Mouse (Mus musculus): ENCODE data around the gene Col16a1. TPM values are rescaled to one million over a fixed set of nuclear protein-coding genes. Genes with fewer than 3 reads are reported as not detected.
A peak's percentile ranks its signal among the peaks of the same experiment; 100 is the strongest.

Col16a1 gene
- polyA plus RNA-seq, 1 experiment from 2014 or later, result 2.3 TPM

GRCm38 (mm10) chr4:130022952-130023351 lies 24.7 kb upstream of the Col16a1 start:
- Histone ChIP-seq H3K4me3 (ENCODE audit: low read depth, low read length) (no peak overlapping the region), H3K27me3 (ENCODE audit: insufficient read depth, low read length) (0 out of 2 replicates have a peak, but pooled peaks cover 4% of the 10 kb centered on the region), H3K4me1 (ENCODE audit: insufficient read depth) (no peaks in the 10 kb centered on the region), H3K27ac (ENCODE audit: low read depth) (no peak overlapping the region), H3K9ac (replicated peaks) (no peak overlapping the region), H3K36me3 (replicated peaks; ENCODE audit: insufficient read depth, low read length) (no peaks in the 10 kb centered on the region), H3K9me3 (ENCODE audit: low read length) (no peaks in the 10 kb centered on the region), H3K4me2 (ENCODE audit: low read depth, low read length) (no peak overlapping the region)
- DNase-seq (no peak), ATAC-seq (no peak)
- 66% methylated on average over 8 of the region's 8 CpGs for WGBS (ENCODE audit: insufficient replicate concordance)
- TF ChIP-seq EP300 (IDR thresholded peaks at IDR 0.05; ENCODE audit: low read depth) (no peak), CTCF (IDR thresholded peaks at IDR 0.05; ENCODE audit: low read depth) (no peak)

- ATAC-seq, result no peak
- no peak for TF ChIP-seq EP300 (IDR thresholded peaks at IDR 0.05; ENCODE audit: low read depth)
- no peak for TF ChIP-seq CTCF (IDR thresholded peaks at IDR 0.05; ENCODE audit: low read depth)
- DNase-seq, result no peak
- WGBS (ENCODE audit: insufficient replicate concordance), result 62% methylated on average over 10 of the region's 10 CpGs
- Histone ChIP-seq H3K4me2 (ENCODE audit: low read depth, low read length) (no peak overlapping the region), H3K9ac (replicated peaks) (no peak overlapping the region), H3K9me3 (ENCODE audit: low read length) (no peaks in the 10 kb centered on the region), H3K27me3 (ENCODE audit: insufficient read depth, low read length) (0 out of 2 replicates have a peak, but pooled peaks cover 4% of the 10 kb centered on the region), H3K27ac (ENCODE audit: low read depth) (no peak overlapping the region), H3K4me1 (ENCODE audit: insufficient read depth) (no peaks in the 10 kb centered on the region), H3K36me3 (replicated peaks; ENCODE audit: insufficient read depth, low read length) (no peaks in the 10 kb centered on the region), H3K4me3 (ENCODE audit: low read depth, low read length) (no peak overlapping the region)
Measured at GRCm38 (mm10) chr4:130023511-130024231, 24.0 kb upstream of the Col16a1 start.

GRCm38 (mm10) chr4:130025544-130025943 lies 22.1 kb upstream of the Col16a1 start:
- WGBS (ENCODE audit: insufficient replicate concordance), result 42% methylated on average over 8 of the region's 8 CpGs
- no peak overlapping the region for H3K9ac ChIP-seq (replicated peaks)
- no peaks in the 10 kb centered on the region for H3K4me1 ChIP-seq (ENCODE audit: insufficient read depth)
- H3K36me3 ChIP-seq (replicated peaks; ENCODE audit: insufficient read depth, low read length), result no peaks in the 10 kb centered on the region
- 0 out of 2 replicates have a peak, but pooled peaks cover 4% of the 10 kb centered on the region for H3K27me3 ChIP-seq (ENCODE audit: insufficient read depth, low read length)
- no peak overlapping the region for H3K4me3 ChIP-seq (ENCODE audit: low read depth, low read length)
- TF ChIP-seq CTCF (IDR thresholded peaks at IDR 0.05; ENCODE audit: low read depth), result no peak
- TF ChIP-seq EP300 (IDR thresholded peaks at IDR 0.05; ENCODE audit: low read depth), result no peak
- ATAC-seq (no peak), DNase-seq (no peak)
- no peak overlapping the region for H3K4me2 ChIP-seq (ENCODE audit: low read depth, low read length)
- no peaks in the 10 kb centered on the region for H3K9me3 ChIP-seq (ENCODE audit: low read length)
- H3K27ac ChIP-seq (ENCODE audit: low read depth), result no peak overlapping the region

DNA sequence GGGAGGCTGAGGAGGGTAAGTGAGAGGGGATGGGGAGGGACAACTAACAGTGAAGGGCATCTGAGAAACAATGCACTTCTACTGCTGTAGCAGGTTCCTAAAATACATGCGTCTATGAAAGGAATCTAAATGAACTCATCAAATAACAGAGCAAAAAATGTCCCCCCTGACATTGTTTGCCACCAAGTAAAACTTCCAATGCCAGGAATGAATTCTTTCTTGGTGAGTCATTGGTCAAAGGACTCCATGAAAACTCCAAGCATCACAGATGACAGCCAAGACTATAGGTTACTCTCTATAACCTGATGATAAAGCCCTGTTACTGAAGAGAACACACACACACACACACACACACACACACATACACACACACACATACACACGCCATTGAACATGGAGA lies 16.5 kb upstream of the Col16a1 start:
- Histone ChIP-seq H3K9me3 (ENCODE audit: low read length) (no peaks in the 10 kb centered on the region), H3K36me3 (replicated peaks; ENCODE audit: insufficient read depth, low read length) (no peaks in the 10 kb centered on the region), H3K4me3 (ENCODE audit: low read depth, low read length) (no peak overlapping the region), H3K4me1 (ENCODE audit: insufficient read depth) (no peaks in the 10 kb centered on the region), H3K4me2 (ENCODE audit: low read depth, low read length) (no peak overlapping the region), H3K27me3 (ENCODE audit: insufficient read depth, low read length) (peaks cover 13% of the 10 kb centered on the region), H3K27ac (ENCODE audit: low read depth) (no peak overlapping the region), H3K9ac (replicated peaks) (no peak overlapping the region)
- WGBS (ENCODE audit: insufficient replicate concordance), result 66% methylated on average over 2 of the region's 2 CpGs
- no peak for ATAC-seq
- DNase-seq, result no peak
- no peak for TF ChIP-seq CTCF (IDR thresholded peaks at IDR 0.05; ENCODE audit: low read depth)
- no peak for TF ChIP-seq EP300 (IDR thresholded peaks at IDR 0.05; ENCODE audit: low read depth)

- no peaks in the 10 kb centered on the region for H3K36me3 ChIP-seq (replicated peaks; ENCODE audit: insufficient read depth, low read length)
- H3K4me2 ChIP-seq (ENCODE audit: low read depth, low read length), result no peak overlapping the region
- H3K27me3 ChIP-seq (ENCODE audit: insufficient read depth, low read length), result peaks cover 31% of the 10 kb centered on the region
- WGBS (ENCODE audit: insufficient replicate concordance), result 66% methylated on average over 7 of the region's 7 CpGs
- no peaks in the 10 kb centered on the region for H3K4me1 ChIP-seq (ENCODE audit: insufficient read depth)
- TF ChIP-seq EP300 (IDR thresholded peaks at IDR 0.05; ENCODE audit: low read depth) (no peak), CTCF (IDR thresholded peaks at IDR 0.05; ENCODE audit: low read depth) (no peak)
- no peak for DNase-seq
- H3K27ac ChIP-seq (ENCODE audit: low read depth), result no peak overlapping the region
- no peaks in the 10 kb centered on the region for H3K9me3 ChIP-seq (ENCODE audit: low read length)
- ATAC-seq, result no peak
- no peak overlapping the region for H3K4me3 ChIP-seq (ENCODE audit: low read depth, low read length)
- H3K9ac ChIP-seq (replicated peaks), result no peak overlapping the region
Measured at GRCm38 (mm10) chr4:130033496-130033895, 14.1 kb upstream of the Col16a1 start.

- ATAC-seq, result no peak
- H3K9me3 ChIP-seq (ENCODE audit: low read length), result no peaks in the 10 kb centered on the region
- H3K4me2 ChIP-seq (ENCODE audit: low read depth, low read length), result no peak overlapping the region
- H3K27ac ChIP-seq (ENCODE audit: low read depth), result no peak overlapping the region
- 2% methylated on average over 8 of the region's 8 CpGs for WGBS (ENCODE audit: insufficient replicate concordance)
- no peaks in the 10 kb centered on the region for H3K4me1 ChIP-seq (ENCODE audit: insufficient read depth)
- DNase-seq, result peak; percentile 57
- H3K9ac ChIP-seq (replicated peaks), result no peak overlapping the region
- no peaks in the 10 kb centered on the region for H3K36me3 ChIP-seq (replicated peaks; ENCODE audit: insufficient read depth, low read length)
- TF ChIP-seq EP300 (IDR thresholded peaks at IDR 0.05; ENCODE audit: low read depth) (no peak), CTCF (IDR thresholded peaks at IDR 0.05; ENCODE audit: low read depth) (peak; percentile 74)
- H3K27me3 ChIP-seq (ENCODE audit: insufficient read depth, low read length), result peaks cover 31% of the 10 kb centered on the region
- H3K4me3 ChIP-seq (ENCODE audit: low read depth, low read length), result no peak overlapping the region
Measured at GRCm38 (mm10) chr4:130036112-130036511, 11.5 kb upstream of the Col16a1 start.
